Mouse (Mus musculus) ES-E14 (cell line): Measurements from ENCODE around the gene Kcnq5.

ENCODE experiments used
- CHD2 ChIP-seq: IDR thresholded peaks from 2 replicates; pipeline ENCODE4 v1.6.1; 2014; ENCODE audit warnings: mild to moderate bottlenecking, low read depth, low read length, inconsistent platforms
- MAFK ChIP-seq: IDR thresholded peaks from 2 replicates; pipeline ENCODE4 v1.6.1; 2014; ENCODE audit warnings: mild to moderate bottlenecking, low read depth, low read length, inconsistent platforms; ENCODE audit not compliant: insufficient read depth
- ZNF384 ChIP-seq: IDR thresholded peaks from 2 replicates; pipeline ENCODE4 v1.6.1; 2012; ENCODE audit warnings: low read depth, low read length, inconsistent platforms

DNA sequence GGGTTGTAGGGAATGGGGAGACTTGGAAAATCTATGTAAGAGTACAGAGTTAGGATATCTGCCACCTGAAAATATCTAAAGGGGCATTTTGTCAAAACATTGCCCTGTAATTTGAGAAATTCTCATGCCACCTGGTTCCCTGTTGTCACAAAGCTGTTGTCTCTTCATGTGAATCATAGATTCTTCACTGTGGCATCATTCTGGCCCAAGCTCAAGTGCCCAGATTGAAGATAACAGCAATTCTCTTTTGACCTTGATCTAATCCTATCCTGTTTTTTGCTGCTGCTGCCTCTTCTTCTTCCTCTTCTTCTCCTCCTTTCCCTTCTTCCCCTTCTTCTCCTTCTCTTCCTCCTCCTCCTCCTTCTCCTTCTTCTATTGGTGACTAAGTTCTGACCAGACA is 240.5 kb downstream of the Kcnq5 start:
- TF ChIP-seq CHD2, result no peak
- TF ChIP-seq ZNF384, result no peak
- no peak for TF ChIP-seq MAFK
